Mouse (Mus musculus) layer of hippocampus, postnatal 10 days (tissue): ENCODE measurements around the gene Gm37419. TPM values are rescaled to one million over a fixed set of nuclear protein-coding genes. Genes with fewer than 3 reads are reported as not detected.

Experiments
- DNase-seq, 2 experiments: peaks; one replicate each; pipeline ENCODE4 v3.0.0; 2021; ENCODE audit warnings: low spot score in 2 of 2
- total RNA-seq, 2 experiments: library from RNA; stranded (reverse); gene quantifications; 2 replicates each; pipeline ENCODE4 v1.2.3; 2021

Gm37419 gene
- total RNA-seq, 2 experiments from 2014 or later: not detected

DNA sequence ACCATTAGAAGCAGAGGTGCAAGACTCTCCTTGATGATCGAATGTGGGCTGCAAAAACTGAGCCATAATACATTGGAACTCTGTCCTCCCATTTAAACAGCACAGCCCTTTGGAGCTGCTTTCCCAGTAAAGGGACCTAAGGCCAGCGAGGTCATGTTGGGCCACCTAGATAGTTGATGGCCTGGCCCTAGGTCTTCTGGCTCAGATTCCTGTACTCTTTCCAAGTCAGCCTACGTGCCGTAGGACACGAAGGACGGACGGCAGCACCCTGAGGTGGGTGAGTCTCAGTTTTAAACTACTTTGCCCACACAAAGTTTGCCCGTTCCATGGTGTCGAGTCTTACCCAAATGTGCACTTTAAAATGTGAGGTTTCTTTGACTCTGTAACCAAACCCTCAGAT lies 8.8 kb upstream of the Gm37419 start:
- DNase-seq: no peak

DNA sequence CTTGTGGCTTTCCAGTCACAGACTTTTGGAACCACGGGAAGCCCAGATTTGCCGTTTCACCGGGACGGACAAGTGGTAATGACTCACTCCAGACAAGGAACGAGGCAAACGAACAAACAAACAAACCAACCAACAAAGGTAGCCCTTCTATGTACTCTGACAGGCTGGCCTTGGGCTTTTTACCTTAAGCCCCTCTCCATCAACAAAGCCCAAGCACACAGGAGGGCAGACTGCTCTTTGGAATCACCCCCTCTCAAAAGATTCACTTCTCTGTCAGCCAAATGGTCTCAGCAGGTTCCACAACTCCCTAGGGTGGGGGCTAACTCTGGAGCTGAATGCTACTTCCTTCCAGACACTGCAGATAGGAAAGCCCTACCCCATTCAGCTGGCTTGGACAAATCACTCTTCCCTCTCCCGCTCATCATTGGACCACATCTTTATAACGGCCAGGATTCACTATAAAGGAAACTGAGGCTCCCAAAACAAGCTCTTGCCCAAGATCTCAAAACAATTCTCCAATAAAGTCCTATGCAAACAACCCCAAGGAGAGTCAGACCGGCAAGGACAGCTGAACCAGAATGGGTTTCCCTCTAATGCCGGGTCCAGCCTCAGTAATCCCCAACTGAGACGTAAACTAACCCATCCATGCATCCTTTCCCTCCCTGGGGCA lies 7.9 kb upstream of the Gm37419 start:
- DNase-seq: no peak

DNA sequence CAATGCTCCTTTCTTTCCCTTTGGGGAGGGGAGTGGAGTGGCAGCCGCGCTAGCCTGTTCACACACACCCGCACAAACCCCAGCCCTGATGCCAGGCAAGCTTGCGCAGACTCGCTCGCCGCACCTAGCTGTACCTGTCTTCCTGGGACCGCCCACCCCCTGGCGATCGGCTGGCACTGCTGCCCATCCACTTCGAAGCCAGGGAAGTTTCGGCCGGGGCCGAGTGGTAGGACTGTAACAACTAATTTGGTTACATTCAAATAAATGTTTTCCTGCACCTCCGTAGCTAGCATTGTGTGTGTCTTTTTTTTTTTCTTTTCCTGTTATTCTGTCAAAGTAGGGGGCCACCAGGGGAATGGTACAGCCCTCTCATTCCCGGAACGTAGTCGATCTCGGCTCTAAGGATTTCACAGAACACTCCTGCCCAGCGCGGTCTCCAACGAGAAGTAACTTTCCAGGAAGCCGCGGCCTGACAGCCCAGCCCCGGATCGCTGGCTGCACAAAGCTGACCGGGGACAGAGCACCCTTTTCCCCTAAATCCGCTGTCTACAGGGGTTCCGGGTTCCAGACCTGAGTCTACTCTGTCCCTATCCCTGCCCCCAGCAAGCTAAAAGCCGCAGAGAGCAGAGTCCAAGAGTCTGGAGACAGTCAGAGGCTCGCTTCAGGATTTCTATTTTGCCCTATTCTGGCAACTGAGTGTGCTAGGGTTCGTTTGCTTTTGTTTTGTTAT lies 7.1 kb upstream of the Gm37419 start:
- no peak for DNase-seq

DNA sequence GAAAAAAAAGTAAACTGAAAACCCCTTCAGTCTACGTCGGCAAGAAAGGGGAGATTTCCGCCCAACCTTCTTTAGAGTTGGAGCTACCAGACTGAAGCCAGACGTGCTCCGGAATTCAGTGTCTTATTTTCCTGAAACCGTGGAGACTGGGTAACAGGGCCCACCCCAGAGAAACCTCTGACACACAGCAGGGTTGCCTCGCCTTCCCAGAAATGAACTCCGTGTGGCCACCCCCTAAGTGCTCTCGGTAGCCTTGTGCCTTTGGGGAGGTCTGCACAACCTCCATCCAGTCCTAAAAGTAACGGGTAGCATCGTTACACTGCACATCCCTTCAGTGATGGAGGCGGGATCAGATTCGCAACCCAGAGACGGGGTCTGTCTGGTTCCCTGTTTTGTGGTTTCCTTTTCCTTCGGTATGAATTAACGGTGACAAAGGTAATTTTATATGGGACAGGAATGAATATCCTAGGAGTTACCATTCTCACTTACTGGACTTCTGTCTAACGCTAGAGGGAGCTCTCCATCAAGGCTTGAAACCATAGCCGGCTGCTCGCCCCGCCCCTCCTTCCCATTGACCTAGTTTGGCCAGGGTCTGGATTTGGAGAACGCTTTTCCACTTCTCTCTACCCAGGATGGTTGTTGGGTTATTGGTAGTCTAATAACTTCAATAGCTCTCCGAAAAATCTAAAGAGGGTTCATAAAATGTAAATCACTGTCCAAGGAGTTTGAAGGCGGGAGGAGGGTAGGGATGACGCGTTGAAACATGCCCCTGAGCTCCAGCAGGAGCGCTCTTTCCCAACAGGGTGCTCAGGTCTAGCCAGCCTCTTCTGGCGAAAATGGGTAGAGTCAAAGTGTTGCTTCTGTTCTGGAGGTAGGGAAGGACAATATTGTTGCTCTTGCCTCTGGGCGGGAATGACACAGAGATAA lies 6.1 kb upstream of the Gm37419 start:
- DNase-seq: peak; percentile 77 to 85

DNA sequence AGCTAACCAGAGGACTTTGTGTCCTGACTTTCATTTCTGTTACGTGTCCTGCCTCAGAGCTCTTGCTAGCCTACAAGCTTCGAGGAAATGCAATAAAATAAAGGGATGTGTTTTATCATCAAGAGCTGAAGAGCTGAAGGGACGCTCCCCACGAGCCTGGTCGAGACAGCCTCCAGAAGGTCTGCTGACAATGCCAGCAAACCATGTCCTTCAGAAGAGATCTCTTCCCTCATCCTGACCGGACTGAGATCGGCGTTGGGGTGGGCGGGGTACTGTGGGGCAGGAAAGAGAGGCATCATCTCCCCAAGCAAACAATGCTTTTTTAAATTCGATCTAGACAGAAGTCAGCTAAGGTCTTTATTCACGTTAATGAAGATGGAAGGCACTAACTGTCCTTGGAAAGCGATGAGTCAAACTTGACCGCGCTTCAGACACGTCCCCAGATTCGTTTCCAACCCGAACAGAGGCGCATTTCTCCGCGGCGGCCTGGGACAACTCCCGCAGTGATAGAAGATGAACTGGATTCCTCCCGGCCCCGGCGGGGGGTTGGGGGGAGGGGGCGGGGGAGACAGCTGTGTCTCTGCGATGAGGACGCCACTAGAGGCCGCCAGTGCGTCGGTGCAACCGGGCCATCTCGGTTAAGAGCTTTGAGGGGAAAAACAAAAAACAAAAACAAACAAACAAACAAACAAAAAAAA lies 5.2 kb upstream of the Gm37419 start:
- peak; percentile 88 to 89 for DNase-seq

DNA sequence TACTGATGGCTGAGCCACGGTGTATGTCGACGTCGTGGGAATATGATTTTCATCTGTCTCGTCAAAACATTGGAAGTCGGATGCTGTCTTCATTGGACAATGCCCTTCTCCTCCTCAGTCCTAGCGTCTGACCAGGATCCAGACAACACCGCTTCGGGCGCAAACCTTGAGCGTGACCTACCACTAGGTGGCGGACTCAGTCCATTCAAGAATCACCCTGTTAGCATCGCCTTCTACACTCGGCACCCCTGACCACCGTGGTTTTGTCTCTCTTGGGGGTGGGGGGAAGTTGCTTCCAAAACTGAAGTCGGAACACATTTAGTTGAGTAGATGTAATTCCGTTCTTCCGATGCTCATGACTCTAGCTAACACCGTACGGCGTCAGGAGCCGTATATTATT lies 4.1 kb upstream of the Gm37419 start:
- DNase-seq: peak; percentile 94

DNA sequence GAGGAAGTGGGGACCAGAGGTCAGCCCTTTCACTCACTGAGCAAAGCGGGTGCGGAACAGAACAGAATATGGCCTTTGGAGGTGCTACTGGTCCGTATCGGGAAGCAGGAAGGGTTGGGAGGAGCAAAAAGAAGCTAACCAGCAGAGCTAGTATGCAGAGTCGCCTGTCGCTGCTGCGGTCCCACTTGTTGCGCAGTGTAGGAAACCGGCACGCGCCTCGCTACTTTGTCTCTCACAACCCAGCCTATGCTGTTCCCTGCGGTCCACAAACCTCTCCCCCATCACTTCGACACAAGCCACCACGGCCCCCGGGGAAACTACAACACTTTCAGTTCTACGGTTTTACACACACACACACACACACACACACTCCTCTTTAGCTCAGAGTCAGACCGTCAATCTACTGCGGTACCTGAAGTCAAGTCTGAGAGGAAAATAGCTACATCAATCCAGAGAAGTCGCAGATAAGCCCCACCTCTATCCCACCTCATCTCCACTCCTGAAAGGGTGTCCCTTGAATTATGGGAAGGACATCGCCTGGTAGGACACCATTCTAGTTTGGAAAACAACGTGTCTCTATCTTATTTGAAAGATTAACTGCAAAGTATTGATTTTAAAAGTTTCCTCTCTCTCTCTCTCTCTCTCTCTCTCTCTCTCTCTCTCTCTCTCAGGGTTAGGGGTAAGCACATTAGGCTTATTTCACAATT lies 3.4 kb upstream of the Gm37419 start:
- peak; percentile 60 to 62 for DNase-seq

DNA sequence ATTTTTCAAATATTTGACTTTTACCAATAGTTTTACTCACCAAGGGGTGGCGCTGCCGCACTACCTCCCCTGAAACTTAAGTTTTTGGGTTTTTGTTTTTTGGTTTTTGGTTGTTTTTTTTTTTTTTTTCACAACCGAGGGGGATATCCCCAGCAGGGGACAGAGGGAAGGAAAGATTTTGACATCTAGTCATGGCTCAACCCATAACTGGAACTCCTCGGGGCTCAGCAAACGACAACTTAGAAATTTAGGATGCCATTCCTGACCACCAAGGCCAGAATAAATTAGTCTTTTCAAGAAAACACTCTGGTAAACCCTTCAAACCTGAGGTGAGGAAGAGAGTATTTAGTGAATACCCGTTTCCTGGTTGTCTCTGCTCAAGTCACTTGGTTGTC lies 2.8 kb upstream of the Gm37419 start:
- peak; percentile 60 to 71 for DNase-seq

DNA sequence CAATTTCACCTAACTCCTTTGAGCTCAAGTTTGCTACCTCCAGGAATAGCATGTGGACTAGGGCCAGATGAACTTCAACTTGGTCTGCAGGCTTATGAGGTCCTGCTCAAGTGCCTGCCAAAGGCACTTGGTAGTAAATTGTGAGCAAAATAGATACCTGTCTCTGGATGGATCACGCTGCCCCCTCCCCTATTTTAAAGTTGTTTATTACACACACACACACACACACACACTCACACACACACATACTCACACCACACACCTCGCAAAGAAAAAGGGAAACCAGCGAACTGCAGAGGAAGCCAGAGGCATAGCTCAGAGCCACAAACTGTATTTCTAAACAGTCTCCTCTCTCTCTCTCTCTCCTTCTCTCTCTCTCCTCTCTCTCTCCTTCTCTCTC lies 2.1 kb upstream of the Gm37419 start:
- no peak for DNase-seq

DNA sequence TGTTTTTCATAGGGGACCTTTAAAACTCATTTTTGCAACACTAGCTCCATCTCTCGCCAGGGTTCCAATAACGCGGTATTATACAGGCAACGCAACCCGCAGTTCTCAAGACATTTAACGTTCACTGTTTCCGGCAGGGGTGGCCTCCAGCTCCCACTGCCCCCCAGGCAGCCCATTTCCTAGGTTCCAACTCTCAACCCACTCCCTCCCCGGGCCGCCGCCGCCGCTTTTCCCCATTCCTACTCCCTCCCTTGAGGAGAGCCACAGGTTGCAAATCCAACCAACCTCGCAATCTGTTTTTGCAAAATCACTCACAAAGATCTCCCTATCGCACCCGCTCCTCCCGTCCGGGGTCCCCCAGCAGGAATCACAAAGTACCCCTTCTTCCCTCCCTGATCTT lies 1.4 kb upstream of the Gm37419 start:
- no peak for DNase-seq

DNA sequence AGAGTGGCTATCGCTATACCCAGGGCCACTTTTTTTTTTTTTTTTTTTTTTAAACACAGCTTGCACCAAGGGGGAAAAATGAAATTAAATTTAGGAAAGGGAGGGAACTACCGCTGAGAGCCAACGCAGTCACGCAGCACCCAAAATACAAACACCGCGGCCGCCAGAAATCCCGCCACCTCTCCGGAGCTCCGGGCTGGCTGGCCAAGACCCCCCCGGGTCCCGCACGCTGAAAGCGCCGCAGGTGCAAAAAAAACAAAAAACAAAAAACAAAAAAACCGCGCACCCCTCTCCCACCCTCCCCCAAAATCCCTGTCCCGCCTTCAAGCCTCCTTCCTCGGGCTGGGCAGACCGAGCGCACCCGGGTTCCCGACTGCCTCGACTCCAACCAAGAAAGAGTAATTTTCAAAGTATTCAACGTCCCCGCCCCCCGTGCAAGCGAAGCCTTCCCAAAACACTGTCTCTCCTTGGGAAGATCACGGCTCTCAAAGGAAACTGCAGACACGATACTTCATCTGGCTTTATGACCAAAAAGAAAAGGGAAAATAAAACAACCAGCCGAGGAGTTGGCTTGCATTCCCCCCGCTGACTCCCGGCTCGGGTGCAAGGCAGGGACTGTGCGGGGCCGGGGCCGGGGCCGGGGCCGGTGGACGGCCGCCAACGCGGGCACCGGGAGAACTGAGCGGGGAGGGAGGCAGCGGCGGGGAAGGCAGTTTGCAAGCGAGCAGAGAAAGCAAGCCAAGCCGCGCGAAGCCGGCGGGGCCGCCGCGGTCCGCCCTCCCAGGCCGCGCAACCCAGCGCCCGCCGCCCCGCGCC lies 733 bp upstream of the Gm37419 start:
- peak; percentile 58 to 62 for DNase-seq

DNA sequence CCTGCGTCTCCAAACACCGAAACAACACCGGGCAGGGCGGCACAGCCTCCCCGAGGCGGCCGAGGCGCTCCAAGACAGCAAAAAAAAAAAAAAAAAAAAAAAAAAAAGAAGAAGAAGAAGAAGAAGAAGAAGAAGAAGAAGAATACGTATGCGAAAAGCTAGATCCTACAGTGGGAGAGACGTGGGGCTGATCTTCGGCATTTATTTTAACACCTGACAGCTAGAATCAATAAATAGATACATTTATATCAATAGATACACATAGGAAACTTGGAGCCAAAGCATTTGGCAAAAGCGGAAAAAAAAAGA lies 171 bp upstream of the Gm37419 start:
- DNase-seq: no peak

DNA sequence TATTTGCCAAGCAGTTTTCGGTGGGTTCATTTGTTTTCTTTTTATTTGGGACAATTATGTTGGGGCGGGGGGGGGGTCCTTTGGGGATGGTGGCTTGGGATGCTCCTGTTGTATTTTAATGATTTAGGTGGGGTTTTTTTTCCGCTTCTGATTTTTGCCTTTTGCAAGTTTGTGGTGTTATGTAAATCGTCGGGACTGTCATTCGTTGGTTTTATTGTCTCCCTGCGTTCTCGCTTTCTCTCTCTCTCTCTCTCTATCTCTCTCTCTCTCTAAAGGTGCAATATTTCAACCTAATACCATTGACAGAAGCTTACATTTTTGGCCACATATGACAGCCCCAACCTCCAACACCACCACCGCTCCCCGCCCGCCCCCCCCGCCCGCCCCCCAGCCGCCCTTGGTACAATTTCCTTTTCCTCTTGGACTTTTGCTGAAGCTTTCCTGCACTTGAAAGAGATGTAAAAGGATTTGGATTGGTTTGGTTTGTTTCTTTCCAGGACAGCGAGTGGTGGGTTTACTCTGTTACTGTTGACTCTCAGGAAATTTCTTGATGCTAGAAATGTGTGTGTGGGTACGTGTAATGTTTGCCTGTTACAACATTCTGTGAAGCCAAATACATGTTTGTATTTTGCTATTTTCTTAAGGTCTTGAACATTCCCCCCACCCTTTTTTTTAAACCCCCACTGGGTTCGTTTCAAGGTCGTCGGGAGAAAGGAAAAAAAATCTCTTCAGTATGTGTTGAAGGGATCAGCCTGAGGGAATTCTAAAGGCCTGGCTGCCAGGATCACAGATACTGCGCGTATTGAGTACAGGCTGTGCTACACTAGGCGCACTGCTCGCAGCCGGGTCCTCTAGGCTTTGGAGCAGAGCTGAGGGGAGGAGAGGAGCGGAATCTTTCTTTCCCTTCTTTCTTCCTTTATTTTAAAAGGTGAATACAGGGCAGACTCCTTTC lies 1.2 kb downstream of the Gm37419 start:
- DNase-seq: peak; percentile 52 to 63

DNA sequence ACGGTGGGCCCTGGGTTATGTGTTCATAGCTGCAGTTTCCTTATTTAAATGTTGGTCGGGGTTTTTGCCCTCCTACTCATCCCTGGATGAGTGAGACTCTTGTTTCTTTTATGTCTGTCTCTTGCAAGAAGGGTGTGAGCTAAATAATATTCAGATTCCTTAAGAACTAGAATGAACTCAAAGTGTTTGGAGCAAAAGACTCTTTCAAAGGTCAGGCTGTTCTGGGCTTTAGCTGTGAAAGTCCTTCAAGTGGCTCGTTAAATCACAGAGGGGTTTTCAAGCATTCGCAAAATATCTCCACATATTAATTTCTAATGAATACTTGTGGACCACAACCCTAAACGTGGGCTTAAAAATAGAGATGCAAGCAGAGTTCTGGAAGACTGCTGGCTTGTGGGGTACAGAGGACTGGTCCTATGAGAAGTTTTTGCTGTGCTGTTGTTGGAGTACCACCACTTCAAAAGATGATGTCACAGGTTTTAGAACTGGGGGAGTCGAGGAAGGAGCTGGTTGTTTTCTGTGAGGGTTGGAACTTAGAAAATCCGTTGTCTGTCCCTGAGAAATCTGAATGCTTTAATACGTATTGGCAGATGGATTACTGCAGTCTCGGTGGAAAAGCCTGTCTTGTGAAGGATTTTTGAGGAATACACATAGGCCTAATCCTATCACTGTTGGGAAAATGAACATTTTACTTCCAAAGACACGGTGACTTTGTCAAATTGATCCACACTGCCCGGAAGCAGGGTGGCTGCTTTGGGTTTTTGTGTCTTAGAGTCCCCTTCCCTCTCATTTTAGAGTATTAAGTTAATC lies 2.1 kb downstream of the Gm37419 start:
- DNase-seq: no peak

DNA sequence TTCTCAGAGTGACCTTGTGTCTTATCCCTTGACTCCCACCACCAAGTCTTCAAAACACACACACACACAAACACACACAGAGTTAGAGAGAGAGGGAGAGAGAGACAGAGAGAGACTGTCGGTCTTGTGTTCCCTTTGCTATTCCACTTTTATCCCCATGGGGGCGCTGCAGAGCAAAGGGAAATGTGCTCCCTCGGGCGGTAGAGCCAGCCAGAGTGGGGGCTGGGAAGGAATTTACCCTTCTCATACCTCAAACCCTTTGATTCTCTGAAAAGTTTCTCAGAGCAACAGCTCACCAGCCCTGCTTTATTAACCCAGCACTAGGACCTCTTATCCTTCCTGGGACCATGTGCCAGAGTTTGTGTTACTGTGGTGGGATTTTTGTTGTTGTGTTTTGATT lies 2.9 kb downstream of the Gm37419 start:
- peak; percentile 97 to 98 for DNase-seq

DNA sequence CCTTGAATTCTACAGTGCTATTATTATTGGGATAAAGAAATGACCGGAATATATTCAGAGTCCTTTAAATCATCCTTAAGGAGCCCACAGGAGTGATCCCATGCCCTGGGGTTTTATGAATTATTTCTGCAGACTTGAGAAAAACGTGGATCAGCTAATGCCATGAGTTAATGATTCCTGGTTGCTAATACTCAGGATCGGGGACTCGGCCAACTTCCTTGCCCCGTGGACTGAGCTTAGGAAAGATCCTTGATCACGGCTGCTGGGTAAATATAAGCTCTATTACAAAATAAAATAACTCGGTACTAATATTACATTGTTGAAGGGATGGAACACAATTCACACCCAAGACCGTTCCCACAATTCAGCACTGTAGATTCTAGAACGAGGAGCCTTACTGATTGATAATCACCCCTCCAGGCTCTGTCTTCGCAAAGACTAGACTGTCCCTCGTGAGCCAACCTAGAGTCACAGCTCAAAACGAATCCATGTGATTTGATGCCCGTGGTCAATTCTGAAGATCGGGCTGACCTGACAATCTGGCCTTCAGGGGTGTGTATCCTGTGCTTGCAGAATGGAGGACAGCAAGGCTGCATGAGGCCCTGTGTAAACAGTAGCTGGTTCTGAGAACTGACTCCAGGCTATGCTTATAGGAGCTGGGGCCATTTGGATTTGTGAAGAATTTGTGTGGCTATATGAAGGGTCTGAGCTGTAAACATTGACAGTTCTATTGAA lies 3.7 kb downstream of the Gm37419 start:
- no peak for DNase-seq
